Mouse (Mus musculus): Measurements from ENCODE around the gene Phc3. TPM values are rescaled to one million over a fixed set of nuclear protein-coding genes. Genes with fewer than 3 reads are reported as not detected.
"Not testable (repeated sequence)": the region's sequence is repeated elsewhere in the genome, so short reads cannot be mapped to it uniquely, and the experiment has no call there.

The Phc3 gene
- total RNA-seq, 2 experiments from 2014 or later = 31.3 to 35.2 TPM

DNA sequence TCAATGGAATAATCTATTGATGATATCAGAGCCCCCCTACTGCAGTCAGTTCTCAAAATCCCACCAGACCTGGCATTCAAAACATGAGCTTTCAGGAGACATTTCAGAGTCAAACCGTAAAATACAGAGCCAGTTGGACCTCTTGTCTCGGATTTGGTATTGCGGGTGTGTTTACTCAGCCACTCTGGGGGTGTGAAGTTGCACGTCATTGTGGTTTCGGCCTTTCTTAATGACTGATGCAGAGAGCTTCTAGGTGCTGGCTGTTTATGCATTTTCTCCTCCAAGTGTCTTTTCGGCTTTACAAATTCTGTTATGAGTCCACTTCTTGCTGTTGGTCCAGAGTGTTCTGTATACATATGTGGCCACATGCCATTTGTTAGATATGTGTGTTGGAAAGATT lies 92.5 kb downstream of the Phc3 start:
- no peak for DNase-seq

DNA sequence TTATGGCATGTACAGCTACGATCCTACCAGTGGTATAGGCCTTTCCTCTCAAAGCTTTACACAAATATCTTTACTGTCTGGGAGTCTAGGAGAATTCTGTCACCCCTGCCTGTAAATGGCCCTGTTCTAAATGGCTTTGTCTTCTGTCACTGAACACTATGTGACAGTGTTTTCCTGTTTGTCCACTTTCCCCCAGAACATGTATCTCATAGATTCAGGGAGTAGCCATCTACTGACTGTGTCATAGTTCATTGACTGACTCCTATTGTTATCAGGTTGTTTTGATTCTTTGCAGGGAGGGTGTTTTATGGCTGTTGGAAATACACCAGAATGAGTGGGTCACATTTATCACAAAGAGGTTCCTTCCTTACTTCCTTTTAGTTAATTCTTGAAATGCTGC lies 99.2 kb downstream of the Phc3 start:
- no peak for DNase-seq

DNA sequence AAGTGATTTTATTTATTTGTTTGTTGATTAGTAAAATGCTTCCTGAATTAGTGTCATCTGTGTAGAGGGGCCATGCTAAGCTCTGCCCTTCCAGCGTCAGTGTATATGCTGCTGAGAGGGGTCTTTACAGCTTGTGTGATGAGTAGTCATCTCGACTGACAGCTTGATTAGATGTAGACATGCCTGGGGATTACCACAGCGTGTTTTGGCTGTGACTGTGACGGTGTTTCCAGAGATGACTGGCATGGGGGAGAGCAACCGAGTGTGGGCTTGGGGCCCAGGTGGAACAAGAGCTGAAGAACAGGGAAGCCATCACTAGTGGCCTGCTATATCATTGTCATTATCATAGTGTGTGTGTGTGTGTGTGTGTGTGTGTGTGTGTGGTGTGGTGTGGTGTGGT lies 100.6 kb downstream of the Phc3 start:
- DNase-seq = no peak

DNA sequence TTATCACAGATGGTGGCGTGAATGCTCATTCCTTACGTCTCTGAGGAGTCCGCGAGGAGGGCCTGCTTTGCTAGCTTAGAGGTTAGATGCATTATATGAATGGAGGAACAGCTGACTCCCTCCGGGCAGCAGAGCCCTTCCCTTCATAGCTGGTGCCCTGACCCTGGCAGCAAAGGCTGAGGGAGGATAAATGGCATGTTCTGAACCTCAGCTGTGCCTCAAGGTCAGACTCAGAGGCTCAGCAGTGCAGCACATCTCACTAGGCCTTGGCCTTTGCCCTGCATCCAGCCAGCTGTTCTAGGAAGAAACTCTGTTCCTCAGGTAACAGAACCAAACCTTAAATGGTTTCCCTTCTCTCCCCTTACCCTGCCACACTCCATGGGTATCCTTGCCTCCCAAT lies 101.0 kb downstream of the Phc3 start:
- peak; percentile 37 to 69 for DNase-seq

DNA sequence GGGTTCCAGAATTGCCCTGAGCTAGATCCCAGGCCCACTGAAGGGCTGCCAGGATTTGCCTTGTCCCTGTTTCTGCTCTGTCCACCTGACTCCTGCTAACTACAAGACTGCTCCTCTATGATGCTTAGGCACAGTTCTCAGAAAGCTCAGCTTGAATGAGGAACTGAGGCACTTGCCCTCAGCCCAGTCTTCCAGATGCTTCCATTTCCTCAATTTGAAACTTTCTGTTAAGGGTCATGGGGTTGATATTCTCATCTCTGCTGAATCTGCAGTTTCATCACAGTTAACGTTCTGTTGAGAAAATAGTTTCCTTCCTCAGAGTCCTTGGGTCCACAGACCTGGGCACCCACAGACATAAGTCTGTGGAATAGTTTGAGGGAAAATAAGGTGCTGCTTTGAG lies 104.6 kb downstream of the Phc3 start:
- no peak for DNase-seq

DNA sequence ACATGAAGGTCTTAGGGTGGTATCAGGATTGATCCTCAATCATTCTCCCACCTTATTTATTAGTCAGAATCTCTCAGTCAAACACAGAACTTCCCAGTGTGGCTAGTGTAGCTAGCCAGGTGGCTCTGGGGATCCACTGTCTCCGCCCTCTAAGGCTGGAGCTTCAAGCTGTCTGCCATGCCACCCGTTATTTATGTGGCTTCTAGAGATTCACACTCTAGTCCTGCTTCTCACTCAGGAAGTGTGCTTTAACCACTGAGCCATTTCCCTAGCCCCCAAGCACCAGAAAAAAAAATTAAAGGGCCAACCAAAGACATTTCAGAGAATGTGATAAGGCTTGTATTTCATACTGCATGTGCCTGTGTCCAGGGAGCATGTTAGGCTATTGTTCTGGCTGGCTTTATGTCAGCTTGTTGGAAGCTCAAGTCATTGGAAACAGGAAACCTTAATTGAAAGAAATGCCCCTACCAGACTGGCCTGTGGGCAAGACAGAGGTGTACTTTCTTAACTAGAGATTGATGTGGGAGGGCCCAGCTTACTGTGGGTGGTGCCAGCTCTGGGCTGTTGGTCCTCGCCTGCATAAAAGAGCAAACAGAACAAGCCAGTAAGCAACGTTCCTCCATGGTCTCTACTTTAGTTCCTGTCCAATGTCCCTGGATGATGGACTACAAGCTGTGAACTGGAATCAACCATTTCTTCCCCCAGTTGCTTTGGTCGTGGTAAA lies 105.3 kb downstream of the Phc3 start:
- no peak for DNase-seq

DNA sequence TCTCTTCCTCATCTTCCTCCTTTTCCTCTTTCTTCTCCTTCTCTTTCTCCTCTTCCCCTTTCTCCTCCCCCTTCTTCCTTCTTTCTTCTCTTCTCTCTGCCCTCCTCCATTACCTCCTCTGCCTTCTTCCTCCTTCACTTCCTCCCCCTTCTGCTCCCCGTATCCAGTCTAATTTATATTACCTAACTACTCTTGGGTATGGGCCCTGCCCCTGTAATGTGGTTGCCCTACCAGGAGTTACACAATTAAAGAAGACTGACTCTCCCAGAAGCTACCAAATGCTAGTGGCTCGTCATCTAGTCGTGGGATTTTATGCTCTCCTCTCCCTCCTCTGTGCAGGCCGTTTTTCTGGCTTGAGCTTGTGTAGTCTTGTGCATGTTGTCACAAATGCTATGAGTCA lies 108.5 kb downstream of the Phc3 start:
- no peak for DNase-seq

DNA sequence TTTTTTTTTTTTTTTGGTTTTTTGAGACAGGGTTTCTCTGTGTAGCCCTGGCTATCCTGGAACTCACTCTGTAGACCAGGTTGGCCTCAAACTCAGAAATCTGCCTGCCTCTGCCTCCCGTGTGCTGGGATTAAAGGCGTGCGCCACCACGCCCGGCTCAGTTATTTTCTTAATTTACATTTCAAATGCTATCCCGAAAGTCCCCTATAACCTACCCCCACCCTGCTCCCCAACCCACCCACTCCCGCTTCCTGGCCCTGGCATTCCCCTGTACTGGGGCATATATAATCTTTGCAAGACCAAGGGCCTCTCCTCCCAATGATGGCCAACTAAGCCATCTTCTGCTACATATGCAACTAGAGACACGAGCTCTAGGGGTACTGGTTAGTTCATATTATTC lies 109.6 kb downstream of the Phc3 start:
- DNase-seq = not testable (repeated sequence)

DNA sequence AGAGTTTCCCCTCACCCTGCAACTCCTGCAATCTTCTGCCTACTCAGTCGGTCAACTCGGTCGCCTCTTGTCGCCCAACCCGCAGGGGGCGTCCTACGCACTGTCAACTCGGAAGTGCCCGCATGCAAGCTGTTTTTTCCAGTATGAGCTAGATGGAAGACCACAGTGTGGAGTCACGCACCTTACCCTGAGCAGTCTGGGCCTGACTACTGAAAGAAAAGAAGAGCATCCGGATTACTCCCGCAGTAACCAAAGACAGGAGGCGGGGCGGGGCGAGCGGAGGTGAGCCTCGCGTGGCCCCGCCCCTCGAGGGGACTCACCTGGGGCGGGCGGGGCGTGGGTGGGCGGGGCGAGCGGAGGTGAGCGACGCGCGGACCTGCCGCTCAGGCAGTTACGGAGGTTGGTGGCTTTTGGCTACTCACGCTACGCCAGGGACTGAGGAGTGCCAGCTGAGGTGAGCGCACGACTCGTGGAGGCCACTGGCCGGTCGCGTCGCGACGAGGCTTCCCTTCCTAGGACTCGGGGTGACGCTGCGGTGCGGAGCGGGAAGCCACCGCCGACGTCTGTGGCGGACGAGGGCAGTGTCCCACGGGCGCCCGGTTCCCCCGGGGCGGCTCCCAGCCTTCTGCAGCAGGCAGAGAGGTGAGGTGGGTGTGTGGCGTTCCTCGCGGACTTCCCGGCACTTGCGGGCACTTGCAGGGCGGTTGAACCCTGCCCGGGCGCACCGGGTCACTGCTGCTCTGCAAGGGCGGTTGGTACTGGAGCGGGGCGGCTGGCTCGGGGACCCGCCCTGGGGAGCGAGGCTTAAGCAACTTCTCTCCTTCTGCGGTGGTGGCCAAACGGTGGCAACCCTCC lies 113.4 kb downstream of the Phc3 start, which contains the start of gene Gpr160:
Gpr160 (plus strand) TSS at position 347 of the 855 bp plus-strand sequence.
- DNase-seq = peak; percentile 72 to 85

DNA sequence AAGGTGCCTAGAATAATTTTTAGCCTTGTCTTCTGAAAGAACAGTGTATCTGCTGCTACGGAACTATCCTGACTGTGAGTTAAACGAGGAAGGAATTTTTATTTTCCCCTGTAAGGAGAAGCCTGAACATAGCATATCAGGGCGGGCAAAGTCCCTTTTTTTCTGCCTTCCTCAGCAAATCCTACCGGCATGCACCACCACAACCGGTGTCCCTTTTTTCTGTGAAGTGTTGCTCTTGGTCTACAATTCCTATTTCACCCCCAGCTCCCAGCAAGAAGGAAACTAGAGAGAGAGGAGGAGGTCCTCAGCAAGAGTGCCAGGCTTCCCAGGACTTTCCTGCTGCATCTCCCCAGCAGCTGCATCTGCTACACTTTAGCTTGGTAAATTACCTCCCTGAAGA lies 115.6 kb downstream of the Phc3 start:
- DNase-seq = no peak

DNA sequence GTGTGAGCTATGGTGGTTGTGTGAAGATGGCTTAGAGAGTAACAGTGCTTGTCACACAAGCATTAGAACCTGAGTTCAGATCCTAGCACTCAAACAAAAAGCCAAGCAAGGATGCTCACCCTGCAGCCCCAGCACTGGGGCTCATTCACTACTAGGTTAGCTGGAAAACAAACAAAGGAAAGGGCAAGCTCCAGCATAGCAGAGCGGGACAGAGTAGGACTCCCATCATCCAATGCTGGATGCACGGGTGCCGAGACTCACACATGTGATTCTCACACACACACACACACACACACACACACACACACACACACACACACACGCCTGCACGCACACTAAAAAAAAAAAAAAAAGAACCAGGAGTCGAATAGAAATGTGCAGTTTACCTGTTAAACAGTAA lies 117.8 kb downstream of the Phc3 start:
- no peak for DNase-seq

Other genes starting within 250 kb of the Phc3 start
- not detected for gene Samd7, start 223.1 kb downstream of the Phc3 start, total RNA-seq (2021)
- gene Sec62, start 176.5 kb downstream of the Phc3 start, total RNA-seq (2021) = 100 to 1,000 TPM in 1 of 2 experiments, 10 to 100 TPM in 1; 97.2 to 105 TPM
- gene Gpr160, start 113.5 kb downstream of the Phc3 start, total RNA-seq (2021) = 1 to 10 TPM; 1.2 to 2.4 TPM
- 10 to 100 TPM; 43.2 to 56.1 TPM for gene Prkci, start 26.3 kb upstream of the Phc3 start, total RNA-seq (2021)
- gene Skil, start 125.6 kb upstream of the Phc3 start, total RNA-seq (2021) = 10 to 100 TPM; 36.1 to 38.7 TPM
- 10 to 100 TPM; 10.7 to 15.3 TPM for gene Cldn11, start 180.5 kb upstream of the Phc3 start, total RNA-seq (2021)